Mouse (Mus musculus): ENCODE results near the gene Btbd7. TPM values are rescaled to one million over a fixed set of nuclear protein-coding genes. Genes with fewer than 3 reads are reported as not detected.

The Btbd7 gene
- polyA plus RNA-seq, 1 experiment from 2014 or later = 7.5 TPM

GRCm38 (mm10) chr12:102778151-102778550, 100.1 kb downstream of the Btbd7 start:
- Histone ChIP-seq H3K27ac (no peak overlapping the region), H3K9ac (no peak overlapping the region), H3K4me3 (no peak overlapping the region), H3K9me3 (replicated peaks) (no peaks in the 10 kb centered on the region), H3K4me2 (no peak overlapping the region), H3K36me3 (peaks cover 67% of the 10 kb centered on the region), H3K4me1 (no peaks in the 10 kb centered on the region), H3K27me3 (replicated peaks) (no peaks in the 10 kb centered on the region)
- WGBS (ENCODE audit: insufficient replicate concordance) = 84% methylated on average over 5 of the region's 5 CpGs
- no peak for ATAC-seq

- no peaks in the 10 kb centered on the region for H3K4me1 ChIP-seq
- H3K4me2 ChIP-seq = no peak overlapping the region
- H3K27me3 ChIP-seq (replicated peaks) = no peaks in the 10 kb centered on the region
- WGBS (ENCODE audit: insufficient replicate concordance) = 90% methylated on average over 14 of the region's 14 CpGs
- H3K9ac ChIP-seq = no peak overlapping the region
- H3K27ac ChIP-seq = no peak overlapping the region
- no peak overlapping the region for H3K4me3 ChIP-seq
- peaks cover 4% of the 10 kb centered on the region; the same call in 1 of the 2 replicates for H3K9me3 ChIP-seq (replicated peaks)
- peaks cover 77% of the 10 kb centered on the region for H3K36me3 ChIP-seq
- ATAC-seq = no peak
Observed at GRCm38 (mm10) chr12:102776035-102776434, 102.2 kb downstream of the Btbd7 start.

- peaks cover 4% of the 10 kb centered on the region; the same call in 1 of the 2 replicates for H3K9me3 ChIP-seq (replicated peaks)
- ATAC-seq = no peak
- WGBS (ENCODE audit: insufficient replicate concordance) = 85% methylated on average over 5 of the region's 5 CpGs
Observed at GRCm38 (mm10) chr12:102772676-102773075, 105.6 kb downstream of the Btbd7 start.

GRCm38 (mm10) chr12:102771601-102772000, 106.7 kb downstream of the Btbd7 start:
- 89% methylated on average over 8 of the region's 8 CpGs for WGBS (ENCODE audit: insufficient replicate concordance)
- Histone ChIP-seq H3K27me3 (replicated peaks) (no peaks in the 10 kb centered on the region), H3K9ac (no peak overlapping the region), H3K36me3 (peaks cover 97% of the 10 kb centered on the region), H3K4me1 (no peaks in the 10 kb centered on the region), H3K4me3 (no peak overlapping the region), H3K4me2 (no peak overlapping the region), H3K9me3 (replicated peaks) (peaks cover 4% of the 10 kb centered on the region; the same call in 1 of the 2 replicates), H3K27ac (no peak overlapping the region)
- ATAC-seq = no peak

More at GRCm38 (mm10) chr12:102772676-102773075, 105.6 kb downstream of the Btbd7 start:
- Histone ChIP-seq H3K27me3 (replicated peaks) (no peaks in the 10 kb centered on the region), H3K4me3 (no peak overlapping the region), H3K27ac (no peak overlapping the region), H3K9ac (no peak overlapping the region), H3K4me2 (no peak overlapping the region), H3K4me1 (no peaks in the 10 kb centered on the region), H3K36me3 (peaks cover 97% of the 10 kb centered on the region)

GRCm38 (mm10) chr12:102769000-102769399, 109.3 kb downstream of the Btbd7 start:
- H3K4me1 ChIP-seq = 0 out of 2 replicates have a peak, but pooled peaks cover under 1% of the 10 kb centered on the region
- WGBS (ENCODE audit: insufficient replicate concordance) = 85% methylated on average over 4 of the region's 4 CpGs
- no peak overlapping the region for H3K27ac ChIP-seq
- ATAC-seq = no peak
- no peak overlapping the region for H3K4me2 ChIP-seq
- peaks cover 4% of the 10 kb centered on the region; the same call in 1 of the 2 replicates for H3K9me3 ChIP-seq (replicated peaks)
- H3K36me3 ChIP-seq = peaks cover 95% of the 10 kb centered on the region
- H3K9ac ChIP-seq = no peak overlapping the region
- no peaks in the 10 kb centered on the region for H3K27me3 ChIP-seq (replicated peaks)
- H3K4me3 ChIP-seq = no peak overlapping the region

GRCm38 (mm10) chr12:102763696-102764095, 114.6 kb downstream of the Btbd7 start:
- Histone ChIP-seq H3K9me3 (replicated peaks) (no peaks in the 10 kb centered on the region), H3K4me3 (no peak overlapping the region), H3K36me3 (peaks cover 74% of the 10 kb centered on the region), H3K27me3 (replicated peaks) (no peaks in the 10 kb centered on the region), H3K27ac (no peak overlapping the region), H3K4me1 (peaks cover 21% of the 10 kb centered on the region), H3K4me2 (no peak overlapping the region), H3K9ac (no peak overlapping the region)
- ATAC-seq = no peak

GRCm38 (mm10) chr12:102761668-102762067, 116.6 kb downstream of the Btbd7 start:
- ATAC-seq = no peak
- peaks cover 54% of the 10 kb centered on the region for H3K36me3 ChIP-seq
- 81% methylated on average over 3 of the region's 3 CpGs for WGBS (ENCODE audit: insufficient replicate concordance)

GRCm38 (mm10) chr12:102758936-102759335, 119.3 kb downstream of the Btbd7 start:
- Histone ChIP-seq H3K4me3 (peak overlapping the region; percentile 91), H3K27me3 (replicated peaks) (no peaks in the 10 kb centered on the region), H3K9me3 (replicated peaks) (no peaks in the 10 kb centered on the region), H3K4me2 (peak overlapping the region; percentile 90), H3K27ac (peak overlapping the region; percentile 83; the same call in 1 of the 2 replicates), H3K36me3 (peaks cover 45% of the 10 kb centered on the region), H3K4me1 (peaks cover 42% of the 10 kb centered on the region), H3K9ac (peak overlapping the region; percentile 94)
- 12% methylated on average over 5 of the region's 5 CpGs for WGBS (ENCODE audit: insufficient replicate concordance)
- no peak for ATAC-seq

More at GRCm38 (mm10) chr12:102761668-102762067, 116.6 kb downstream of the Btbd7 start:
- no peak overlapping the region for H3K27ac ChIP-seq
- H3K4me3 ChIP-seq = no peak overlapping the region
- H3K4me1 ChIP-seq = peaks cover 29% of the 10 kb centered on the region
- no peak overlapping the region for H3K4me2 ChIP-seq
- no peak overlapping the region for H3K9ac ChIP-seq
- no peaks in the 10 kb centered on the region for H3K27me3 ChIP-seq (replicated peaks)
- H3K9me3 ChIP-seq (replicated peaks) = no peaks in the 10 kb centered on the region

- under 1% methylated on average over 10 of the region's 10 CpGs for WGBS (ENCODE audit: insufficient replicate concordance)
Observed at GRCm38 (mm10) chr12:102758403-102758756, 119.9 kb downstream of the Btbd7 start, which contains the start of gene Gm20604. Gm20604 (minus strand) TSS chr12:102758672.

GRCm38 (mm10) chr12:102757689-102758402, 120.4 kb downstream of the Btbd7 start, which contains the start of the genes Gm28051, Gon7 and Ubr7:
Gm28051 (minus strand) TSS chr12:102757765.
Gon7 (minus strand) TSS chr12:102757803.
Ubr7 (plus strand) TSS chr12:102757967.
- no peaks in the 10 kb centered on the region for H3K9me3 ChIP-seq (replicated peaks)
- H3K27me3 ChIP-seq (replicated peaks) = no peaks in the 10 kb centered on the region
- peak within 1 kb of the TSS; percentile 91 for H3K4me3 ChIP-seq
- H3K27ac ChIP-seq = peak within 1 kb of the TSS; percentile 83
- peaks cover 39% of the 10 kb centered on the region for H3K4me1 ChIP-seq
- peak within 1 kb of the TSS; percentile 94 for H3K9ac ChIP-seq
- H3K4me2 ChIP-seq = peak within 1 kb of the TSS; percentile 90
- ATAC-seq = peak; percentile 94
- 3% methylated on average over 72 of the region's 73 CpGs for WGBS (ENCODE audit: insufficient replicate concordance)
- peaks cover 42% of the 10 kb centered on the region for H3K36me3 ChIP-seq

More at GRCm38 (mm10) chr12:102758403-102758756, 119.9 kb downstream of the Btbd7 start, which contains the start of gene Gm20604:
- no peak for ATAC-seq
- Histone ChIP-seq H3K27ac (peak within 1 kb of the TSS; percentile 83), H3K27me3 (replicated peaks) (no peaks in the 10 kb centered on the region), H3K4me2 (peak within 1 kb of the TSS; percentile 90), H3K9ac (peak within 1 kb of the TSS; percentile 94), H3K4me1 (peaks cover 39% of the 10 kb centered on the region), H3K9me3 (replicated peaks) (no peaks in the 10 kb centered on the region), H3K4me3 (peak within 1 kb of the TSS; percentile 91), H3K36me3 (peaks cover 44% of the 10 kb centered on the region)

- H3K9ac ChIP-seq = peak overlapping the region; percentile 73
- peak overlapping the region; percentile 79 for H3K4me2 ChIP-seq
- H3K4me3 ChIP-seq = peak overlapping the region; percentile 91
- H3K9me3 ChIP-seq (replicated peaks) = no peaks in the 10 kb centered on the region
- H3K27ac ChIP-seq = peak overlapping the region; percentile 77
- peaks cover 39% of the 10 kb centered on the region for H3K4me1 ChIP-seq
- peaks cover 42% of the 10 kb centered on the region for H3K36me3 ChIP-seq
- 1% methylated on average over 46 of the region's 46 CpGs for WGBS (ENCODE audit: insufficient replicate concordance)
- no peaks in the 10 kb centered on the region for H3K27me3 ChIP-seq (replicated peaks)
- peak; percentile 82 for ATAC-seq
Observed at GRCm38 (mm10) chr12:102757055-102757688, 121.1 kb downstream of the Btbd7 start.

- 74% methylated on average over 7 of the region's 7 CpGs for WGBS (ENCODE audit: insufficient replicate concordance)
- Histone ChIP-seq H3K27me3 (replicated peaks) (no peaks in the 10 kb centered on the region), H3K27ac (peak overlapping the region; percentile 77), H3K4me3 (peak overlapping the region; percentile 91), H3K4me2 (peak overlapping the region; percentile 79), H3K9ac (peak overlapping the region; percentile 73), H3K9me3 (replicated peaks) (no peaks in the 10 kb centered on the region), H3K4me1 (peaks cover 39% of the 10 kb centered on the region), H3K36me3 (peaks cover 39% of the 10 kb centered on the region)
- ATAC-seq = no peak
Observed at GRCm38 (mm10) chr12:102756304-102756703, 122.0 kb downstream of the Btbd7 start.
